Mouse (Mus musculus) heart, adult 2 months (tissue): ENCODE measurements around the gene Trpm8.

Experiments used
- CTCF ChIP-seq: fragments of 200-600 bp; IDR thresholded peaks from 2 replicates; pipeline ENCODE4 v1.8.1; 2022; ENCODE audit warnings: antibody characterized with exemption, mild to moderate bottlenecking, moderate library complexity
- EP300 ChIP-seq: fragments of 200-500 bp; IDR thresholded peaks from 2 replicates; pipeline ENCODE4 v1.6.1; 2011; ENCODE audit warnings: low read depth, low read length, control low read depth; ENCODE audit not compliant: insufficient read depth

DNA sequence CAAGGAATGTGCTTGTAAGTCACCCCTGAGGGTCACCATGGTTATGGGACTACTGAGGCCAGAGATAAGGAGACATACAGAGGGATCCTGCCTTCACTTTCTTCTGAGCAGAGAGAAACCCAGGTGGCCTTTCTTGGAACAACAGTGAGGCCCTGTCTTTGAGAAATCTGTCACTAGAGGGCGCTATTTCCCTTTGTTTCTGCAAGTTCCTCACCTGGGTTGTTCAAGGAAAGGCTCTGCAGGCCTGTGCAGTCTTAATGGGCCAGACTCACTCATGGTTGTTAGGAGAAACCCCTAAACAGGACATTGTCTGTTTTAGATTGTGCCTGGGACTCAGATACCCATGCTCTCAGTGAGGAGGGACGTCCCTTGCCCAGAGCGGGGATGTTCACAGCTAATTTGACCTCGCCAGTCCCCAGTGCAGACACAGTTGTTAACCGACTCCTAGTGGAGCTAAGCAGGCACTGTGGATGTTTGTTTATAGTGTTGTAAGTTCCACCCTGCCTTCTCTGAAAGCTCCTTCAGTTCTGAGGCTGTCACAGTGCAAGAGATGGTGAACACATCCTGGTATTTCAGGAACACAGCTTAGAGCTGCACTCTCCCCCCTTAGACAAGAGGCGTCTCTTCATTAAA is 80.1 kb downstream of the Trpm8 start:
- TF ChIP-seq EP300, result no peak
- peak; percentile 73 for TF ChIP-seq CTCF
